Mouse (Mus musculus) CH12.LX (cell line): ENCODE results near the gene Cib4.

ENCODE experiments used
- CTCF ChIP-seq, 2 experiments: IDR thresholded peaks in 1 of 2; conservative IDR thresholded peaks in 1 of 2; 2 replicates each; pipeline ENCODE4 v1.5.1; 2011 to 2012; ENCODE audit warnings: low read depth in 2 of 2, low read length in 2 of 2, improper control_type of control experiment in 1 of 2, inconsistent platforms in 1 of 2, mild to moderate bottlenecking in 1 of 2, moderate library complexity in 1 of 2
- ELF1 ChIP-seq: IDR thresholded peaks from 2 replicates; pipeline ENCODE4 v1.6.1; 2014; ENCODE audit warnings: low read depth, mild to moderate bottlenecking, inconsistent platforms, low read length, improper control_type of control experiment
- GABPA ChIP-seq: IDR thresholded peaks from 2 replicates; pipeline ENCODE4 v1.6.1; 2012; ENCODE audit warnings: low read depth, low read length, improper control_type of control experiment, inconsistent platforms; ENCODE audit not compliant: insufficient replicate concordance
- IRF4 ChIP-seq: IDR thresholded peaks from 2 replicates; pipeline ENCODE4 v1.6.1; 2014; ENCODE audit warnings: low read depth, mild to moderate bottlenecking, inconsistent platforms, low read length, improper control_type of control experiment
- POLR2A ChIP-seq: IDR thresholded peaks from 2 replicates; pipeline ENCODE4 v1.6.1; 2011; ENCODE audit warnings: low read depth, mild to moderate bottlenecking, improper control_type of control experiment, low read length
- POLR2AphosphoS2 ChIP-seq: IDR thresholded peaks from 2 replicates; pipeline ENCODE4 v1.6.1; 2011; ENCODE audit warnings: low read depth, low read length, improper control_type of control experiment
- TBP ChIP-seq: conservative IDR thresholded peaks from 2 replicates; pipeline ENCODE4 v1.6.1; 2011; ENCODE audit warnings: low read depth, low read length, improper control_type of control experiment
- USF1 ChIP-seq: IDR thresholded peaks from 2 replicates; pipeline ENCODE4 v1.6.1; 2014; ENCODE audit warnings: low read depth, mild to moderate bottlenecking, inconsistent platforms, low read length, improper control_type of control experiment
- USF2 ChIP-seq: conservative IDR thresholded peaks from 2 replicates; pipeline ENCODE4 v1.6.1; 2011; ENCODE audit warnings: low read depth, low read length, improper control_type of control experiment

GRCm38 (mm10) chr5:30577654-30578310 is 32.1 kb upstream of the Cib4 start:
- TF ChIP-seq USF2: no peak
- TF ChIP-seq CTCF (conservative IDR thresholded peaks at IDR 0.05 in 1 of 2, IDR thresholded peaks at IDR 0.05 in 1 of 2; ENCODE audit: low read depth in 2 of 2, low read length in 2 of 2): no peak
- no peak for TF ChIP-seq POLR2A
- no peak for TF ChIP-seq ELF1
- TF ChIP-seq GABPA: no peak
- TF ChIP-seq USF1: no peak
- TF ChIP-seq TBP: no peak
- TF ChIP-seq POLR2AphosphoS2: no peak
- no peak for TF ChIP-seq IRF4
